16 mouse cellular contexts compared by ENCODE assay signal in genomic region chr4:155517948-155518517, GRCm38 (mm10). TPM values are rescaled to one million over a fixed set of nuclear protein-coding genes. Genes with fewer than 3 reads are reported as not detected.
DNase-seq lines count a peak whose midpoint lies in the region; ATAC-seq and TF ChIP-seq lines count a peak whose summit lies in the region.
"Had no signal": no experiment of that assay in that cellular context is flagged by ENCODE, and none has a peak within 500 bp of the region (broad histone marks: within the 10 kb centered on the region; RNA-seq: fewer than 3 reads in every experiment).

No protein-coding gene starts in this region.

- 80% methylated on average over 7 of the region's 7 CpGs for WGBS in heart, postnatal 0 days
- WGBS in liver, embryonic 14.5 days (ENCODE audit: insufficient replicate concordance), result 69% methylated on average over 7 of the region's 7 CpGs
- 75% methylated on average over 7 of the region's 7 CpGs for WGBS in liver, embryonic 11.5 days
- 90% methylated on average over 7 of the region's 7 CpGs for WGBS in hindbrain, embryonic 13.5 days

- no peak for DNase-seq in heart, postnatal 0 days (ENCODE audit: low spot score)
- no peak for DNase-seq in heart, adult 9 months (ENCODE audit: low spot score in 2 of 2)
- no peak for DNase-seq in liver, embryonic 14.5 days (ENCODE audit: low read depth in 3 of 3, low spot score in 3 of 3)
- DNase-seq in liver, embryonic 11.5 days (ENCODE audit: low spot score), result no peak
- peak; percentile 35 to 36 for DNase-seq in B cell, adult 2 months
- no peak for DNase-seq in ES-E14 (ENCODE audit: low read depth, low spot score)
- DNase-seq: cerebellum, adult 18-20 months; gastrocnemius, postnatal 36 days; kidney, adult 18-20 months; liver; midbrain, embryonic 14.5 days had no signal

- no peak for ATAC-seq in heart, postnatal 0 days (ENCODE audit: insufficient read depth, low read depth)
- ATAC-seq in liver, embryonic 14.5 days (ENCODE audit: insufficient read depth), result no peak
- ATAC-seq in liver, embryonic 11.5 days (replicated peaks; ENCODE audit: low FRiP score), result no peak
- no peak for ATAC-seq in hindbrain, embryonic 13.5 days (ENCODE audit: low FRiP score)

- no peaks in the 10 kb centered on the region for H3K9me3 ChIP-seq in heart, postnatal 0 days (replicated peaks; ENCODE audit: control insufficient read depth, low read length)
- H3K9me3 ChIP-seq in liver, embryonic 14.5 days (ENCODE audit: control insufficient read depth, low read length), result no peaks in the 10 kb centered on the region
- H3K9me3 ChIP-seq in liver, embryonic 11.5 days (ENCODE audit: control insufficient read depth, low read length), result no peaks in the 10 kb centered on the region
- H3K9me3 ChIP-seq in ES-E14 (ENCODE audit: control insufficient read depth, insufficient read depth, low read depth, low read length), result no peaks in the 10 kb centered on the region
- H3K9me3 ChIP-seq in hindbrain, embryonic 13.5 days, result no peaks in the 10 kb centered on the region
- H3K9me3 ChIP-seq: embryonic facial prominence, embryonic 12.5 days; hindbrain, embryonic 12.5 days had no signal

- H3K36me3 ChIP-seq in heart, postnatal 0 days (replicated peaks; ENCODE audit: control insufficient read depth, insufficient read depth, low read length), result peaks cover 16% of the 10 kb centered on the region; the same call in 1 of the 2 replicates
- H3K36me3 ChIP-seq in liver, embryonic 14.5 days (replicated peaks; ENCODE audit: control insufficient read depth, insufficient read depth, low read depth), result no peaks in the 10 kb centered on the region
- no peaks in the 10 kb centered on the region for H3K36me3 ChIP-seq in liver, embryonic 11.5 days (ENCODE audit: control insufficient read depth, insufficient read depth, low read length)
- H3K36me3 ChIP-seq in ES-E14 (ENCODE audit: control insufficient read depth, insufficient read depth, low read length, poor library complexity, severe bottlenecking), result peaks cover 2% of the 10 kb centered on the region
- peaks cover 18% of the 10 kb centered on the region for H3K36me3 ChIP-seq in hindbrain, embryonic 13.5 days

- H3K9ac ChIP-seq in heart, postnatal 0 days (replicated peaks; ENCODE audit: low read depth, low read length), result no peak overlapping the region
- no peak overlapping the region for H3K9ac ChIP-seq in liver, embryonic 14.5 days (replicated peaks)
- H3K9ac ChIP-seq in liver, embryonic 11.5 days (ENCODE audit: low read depth, low read length), result no peak overlapping the region
- no peak overlapping the region for H3K9ac ChIP-seq in ES-E14 (ENCODE audit: insufficient read depth, low read depth, low read length, poor library complexity, severe bottlenecking)
- no peak overlapping the region for H3K9ac ChIP-seq in hindbrain, embryonic 13.5 days
- H3K9ac ChIP-seq: embryonic facial prominence, embryonic 12.5 days; hindbrain, embryonic 12.5 days had no signal

- H3K27ac ChIP-seq in heart, postnatal 0 days (ENCODE audit: low read depth), result no peak overlapping the region
- H3K27ac ChIP-seq in liver, embryonic 14.5 days, result no peak overlapping the region
- no peak overlapping the region for H3K27ac ChIP-seq in liver, embryonic 11.5 days (ENCODE audit: low read depth, low read length)
- H3K27ac ChIP-seq in ES-E14 (ENCODE audit: insufficient read depth, low read depth, low read length, poor library complexity, severe bottlenecking), result no peak overlapping the region
- H3K27ac ChIP-seq in hindbrain, embryonic 13.5 days, result no peak overlapping the region
- H3K27ac ChIP-seq: embryonic facial prominence, embryonic 12.5 days; hindbrain, embryonic 12.5 days had no signal

- no peaks in the 10 kb centered on the region for H3K27me3 ChIP-seq in heart, postnatal 0 days (ENCODE audit: control insufficient read depth, insufficient read depth, low read length)
- no peaks in the 10 kb centered on the region for H3K27me3 ChIP-seq in liver, embryonic 14.5 days (ENCODE audit: control insufficient read depth, insufficient read depth, low read length)
- no peaks in the 10 kb centered on the region for H3K27me3 ChIP-seq in liver, embryonic 11.5 days (replicated peaks; ENCODE audit: control insufficient read depth, insufficient read depth, low read length)
- no peaks in the 10 kb centered on the region for H3K27me3 ChIP-seq in hindbrain, embryonic 13.5 days
- H3K27me3 ChIP-seq: embryonic facial prominence, embryonic 12.5 days; hindbrain, embryonic 12.5 days had no signal

- TF ChIP-seq CTCF in heart, postnatal 0 days (IDR thresholded peaks at IDR 0.05; ENCODE audit: low read depth), result peak; percentile 14; the same call in 1 of the 2 replicates
- TF ChIP-seq CTCF in liver, embryonic 14.5 days (IDR thresholded peaks at IDR 0.05; ENCODE audit: low read depth), result peak; percentile 52

- in situ Hi-C loops in ES-E14 (cut with MboI; ENCODE audit: low sequenced_read_pairs in 2 of 2, unreplicated experiment in 2 of 2), result no loop called here

- no peak overlapping the region for H3K4me3 ChIP-seq in heart, postnatal 0 days (ENCODE audit: low read depth, low read length)
- no peak overlapping the region for H3K4me3 ChIP-seq in liver, embryonic 14.5 days (ENCODE audit: insufficient read depth in 1 of 2, low read depth in 2 of 2, low read length in 2 of 2)
- H3K4me3 ChIP-seq in liver, embryonic 11.5 days (ENCODE audit: low read depth, low read length), result no peak overlapping the region
- H3K4me3 ChIP-seq in ES-E14 (ENCODE audit: insufficient read depth in 1 of 2, low read depth in 1 of 2, low read length in 2 of 2, poor library complexity in 1 of 2, severe bottlenecking in 1 of 2), result no peak overlapping the region
- H3K4me3 ChIP-seq in hindbrain, embryonic 13.5 days, result no peak overlapping the region
- H3K4me3 ChIP-seq: embryonic facial prominence, embryonic 12.5 days; hindbrain, embryonic 12.5 days had no signal

- no peak overlapping the region for H3K4me2 ChIP-seq in heart, postnatal 0 days (ENCODE audit: low read depth, low read length)
- no peak overlapping the region for H3K4me2 ChIP-seq in liver, embryonic 14.5 days (ENCODE audit: low read depth)
- no peak overlapping the region for H3K4me2 ChIP-seq in liver, embryonic 11.5 days
- H3K4me2 ChIP-seq in hindbrain, embryonic 13.5 days, result no peak overlapping the region
- H3K4me2 ChIP-seq: embryonic facial prominence, embryonic 12.5 days; hindbrain, embryonic 12.5 days had no signal

- no peak for TF ChIP-seq EP300 in heart, postnatal 0 days (IDR thresholded peaks at IDR 0.05; ENCODE audit: low read depth)
- no peak for TF ChIP-seq EP300 in liver, embryonic 14.5 days (IDR thresholded peaks at IDR 0.05; ENCODE audit: low read depth)

- no peaks in the 10 kb centered on the region for H3K4me1 ChIP-seq in heart, postnatal 0 days (ENCODE audit: control insufficient read depth, insufficient read depth)
- H3K4me1 ChIP-seq in liver, embryonic 14.5 days (replicated peaks; ENCODE audit: control insufficient read depth in 2 of 2, insufficient read depth in 2 of 2, low read length in 1 of 2), result no peaks in the 10 kb centered on the region
- no peaks in the 10 kb centered on the region for H3K4me1 ChIP-seq in liver, embryonic 11.5 days (replicated peaks; ENCODE audit: control insufficient read depth, insufficient read depth, low read length)
- H3K4me1 ChIP-seq in ES-E14 (ENCODE audit: control insufficient read depth in 2 of 2, insufficient read depth in 2 of 2, low read length in 2 of 2, poor library complexity in 1 of 2), result peaks cover 0 to 7% of the 10 kb centered on the region in 2 experiments; a peak in 2 of 4 replicates
- no peaks in the 10 kb centered on the region for H3K4me1 ChIP-seq in hindbrain, embryonic 13.5 days (replicated peaks)
- H3K4me1 ChIP-seq: embryonic facial prominence, embryonic 12.5 days; hindbrain, embryonic 12.5 days had no signal

TF ChIP-seq in ES-E14, 5 proteins besides CTCF, POLR2A, EP300 and RAD21:
- TF ChIP-seq HCFC1 (IDR thresholded peaks at IDR 0.05; ENCODE audit: borderline replicate concordance, insufficient read depth, low read length) (no peak), CHD2 (IDR thresholded peaks at IDR 0.05; ENCODE audit: low read depth, low read length) (no peak), MAFK (IDR thresholded peaks at IDR 0.05; ENCODE audit: insufficient read depth, low read depth, low read length) (no peak), ZNF384 (IDR thresholded peaks at IDR 0.05; ENCODE audit: low read depth, low read length) (peak; percentile 78; the same call in 1 of the 2 replicates), ZC3H11A (IDR thresholded peaks at IDR 0.05; ENCODE audit: borderline replicate concordance, low read depth, low read length) (no peak)
TF ChIP-seq in ES-E14: peak in this region for 1.

RNA-seq across cellular contexts. Expression of gene Gnb1, which starts 26.9 kb away (rescaled TPM):
- 158 and 184 TPM in 2 replicates for total RNA-seq in heart, postnatal 0 days (2014; rRNA removed; ENCODE audit: low replicate concordance)
- polyA plus RNA-seq in heart, postnatal 0 days (2015; fragmentation: Nextera tagmentation; extraction: Ambion mirVana), result 249 and 255 TPM in 2 replicates
- 92.8 and 127 TPM in 2 replicates for polyA plus RNA-seq in liver, embryonic 14.5 days (2012; rRNA removed)
- polyA plus RNA-seq in liver, embryonic 14.5 days (2014; fragmentation: Nextera tagmentation; extraction: Ambion mirVana), result 98.7 and 108 TPM in 2 replicates
- polyA plus RNA-seq in liver, embryonic 11.5 days (2014; fragmentation: Nextera tagmentation; extraction: Ambion mirVana), result 273 and 277 TPM in 2 replicates
- total RNA-seq in ES-E14 (2012; rRNA removed), result 134 and 156 TPM in 2 replicates
- 1,012 and 1,052 TPM in 2 replicates for polyA plus RNA-seq in hindbrain, embryonic 13.5 days (2015; fragmentation: Nextera tagmentation; extraction: Ambion mirVana)

RNA-seq across cellular contexts. Expression of gene Nadk, which starts 44.1 kb away (rescaled TPM):
- total RNA-seq in heart, postnatal 0 days (2014; rRNA removed; ENCODE audit: low replicate concordance), result 48.0 and 52.7 TPM in 2 replicates
- 36.0 and 37.4 TPM in 2 replicates for polyA plus RNA-seq in heart, postnatal 0 days (2015; fragmentation: Nextera tagmentation; extraction: Ambion mirVana)
- polyA plus RNA-seq in liver, embryonic 14.5 days (2012; rRNA removed), result 32.0 and 32.2 TPM in 2 replicates
- polyA plus RNA-seq in liver, embryonic 14.5 days (2014; fragmentation: Nextera tagmentation; extraction: Ambion mirVana), result 40.2 and 48.4 TPM in 2 replicates
- 117 and 128 TPM in 2 replicates for polyA plus RNA-seq in liver, embryonic 11.5 days (2014; fragmentation: Nextera tagmentation; extraction: Ambion mirVana)
- total RNA-seq in ES-E14 (2012; rRNA removed), result 73.5 and 88.5 TPM in 2 replicates
- polyA plus RNA-seq in hindbrain, embryonic 13.5 days (2015; fragmentation: Nextera tagmentation; extraction: Ambion mirVana), result 82.5 and 84.5 TPM in 2 replicates

RNA-seq across cellular contexts. Expression of gene Tmem52, which starts 49.1 kb away (rescaled TPM):
- not detected in 2 replicates for total RNA-seq in heart, postnatal 0 days (2014; rRNA removed; ENCODE audit: low replicate concordance)
- polyA plus RNA-seq in heart, postnatal 0 days (2015; fragmentation: Nextera tagmentation; extraction: Ambion mirVana), result 0.12 TPM in 1 of 2 replicates, not detected in the other
- not detected in 2 replicates for polyA plus RNA-seq in liver, embryonic 14.5 days (2012; rRNA removed)
- not detected in 2 replicates for polyA plus RNA-seq in liver, embryonic 14.5 days (2014; fragmentation: Nextera tagmentation; extraction: Ambion mirVana)
- not detected in 2 replicates for polyA plus RNA-seq in liver, embryonic 11.5 days (2014; fragmentation: Nextera tagmentation; extraction: Ambion mirVana)
- 0.58 and 0.67 TPM in 2 replicates for total RNA-seq in ES-E14 (2012; rRNA removed)
- polyA plus RNA-seq in hindbrain, embryonic 13.5 days (2015; fragmentation: Nextera tagmentation; extraction: Ambion mirVana), result not detected in 2 replicates
- total RNA-seq: common myeloid progenitor, adult 5-6 weeks had no signal
- polyA plus RNA-seq: embryonic facial prominence, embryonic 12.5 days; heart, embryonic 14.5 days; hindbrain, embryonic 12.5 days had no signal

Comparison
In these comparisons a context has a peak if more than half of its experiments do, and no peak if none do; other contexts are left out.
1. DNase-seq: peak in B cell, adult 2 months (2 of 2); none in heart, postnatal 0 days (single experiment), heart, adult 9 months (0 of 2), liver, embryonic 14.5 days (0 of 3), liver, embryonic 11.5 days (single experiment) and ES-E14 (single experiment).